Mouse (Mus musculus): ENCODE results near the gene Rnd2.

DNA sequence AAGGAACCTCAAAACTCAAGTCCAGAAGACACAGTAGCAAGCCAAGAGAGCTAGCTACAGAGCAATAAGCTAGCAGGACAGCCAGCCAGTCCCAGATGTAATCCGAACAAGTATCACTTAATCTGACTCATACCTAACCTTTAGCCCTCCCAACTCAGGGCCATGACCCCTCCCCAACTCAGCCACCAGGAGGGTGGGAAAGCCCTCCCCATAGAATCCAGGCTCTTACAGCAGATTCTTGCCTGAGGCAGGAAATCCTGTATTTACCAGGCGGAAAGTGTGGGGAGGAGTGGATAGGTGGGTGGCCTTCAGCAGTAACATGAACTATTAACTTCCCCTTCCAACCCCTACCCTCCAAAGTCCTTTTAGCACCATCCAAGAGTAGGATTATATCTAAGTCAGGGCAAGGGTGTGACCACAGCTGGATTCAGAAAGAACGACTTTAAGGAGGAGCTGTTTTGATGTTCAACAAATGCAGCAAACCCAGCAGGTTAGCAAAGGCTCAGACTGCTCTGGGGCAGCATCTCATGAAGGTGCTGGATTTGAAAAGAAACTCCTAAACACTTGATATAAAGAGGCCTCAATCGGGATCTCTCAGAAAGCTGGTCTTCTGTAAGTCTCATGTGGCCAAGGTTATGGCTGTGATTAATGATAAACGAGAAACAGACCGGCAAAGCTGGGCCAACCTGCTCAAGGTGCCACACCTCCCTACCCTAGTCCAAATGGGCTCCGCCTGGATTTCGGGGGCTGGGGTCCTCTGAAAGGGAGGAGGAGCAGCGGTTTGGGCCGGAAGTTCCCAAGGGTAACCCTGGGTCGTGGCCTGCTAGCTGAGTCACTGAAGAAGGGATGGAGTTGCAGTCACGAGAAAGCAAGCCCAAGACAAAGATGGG, at the start of gene Rnd2:
- TF ChIP-seq CTCF (IDR thresholded peaks at IDR 0.05; ENCODE audit: extremely low read depth, insufficient read depth, insufficient read length, insufficient replicate concordance) (no peak), POLR2A (IDR thresholded peaks at IDR 0.05; ENCODE audit: low read depth, low read length) (no peak)
